Mouse (Mus musculus) thymus, postnatal 4 days (tissue): ENCODE measurements around the gene Vmn2r70.

Experiments
- DNase-seq: peaks from one replicate; pipeline ENCODE4 v3.0.0; 2021

Gene Vmn2r70

GRCm38 (mm10) chr7:85569092-85569491 lies at the start of gene Vmn2r70:
Vmn2r70 (minus strand) TSS chr7:85569192.
- no peak for DNase-seq

- DNase-seq: no peak
Observed at GRCm38 (mm10) chr7:85562787-85563186, 6.2 kb downstream of the Vmn2r70 start, which contains the start of gene Vmn2r71. Vmn2r71 (plus strand) TSS chr7:85563087.

- DNase-seq: no peak
Observed at GRCm38 (mm10) chr7:85543118-85543517, 25.9 kb downstream of the Vmn2r70 start.

DNA sequence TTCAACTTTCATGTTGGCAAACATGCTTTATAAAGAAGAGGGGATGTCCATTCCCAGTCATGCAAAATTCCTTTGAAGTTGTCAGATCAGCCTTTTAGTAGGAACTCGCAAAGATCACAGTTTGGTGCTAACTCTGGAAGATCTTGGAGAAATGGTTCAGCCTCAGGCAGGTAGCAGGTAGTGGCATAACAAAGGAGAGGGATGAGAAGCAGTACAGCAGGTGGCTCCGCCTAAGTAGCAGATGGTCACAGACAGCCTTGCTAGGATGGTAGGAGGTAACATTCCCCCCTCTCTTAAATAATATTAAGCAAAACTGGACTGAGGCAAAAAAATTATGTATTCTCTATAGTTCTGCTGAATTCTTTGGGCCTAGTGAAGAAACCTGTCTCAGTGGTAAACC lies 26.9 kb downstream of the Vmn2r70 start:
- DNase-seq: no peak
